Mouse (Mus musculus): ENCODE results near the gene Iqgap3. TPM values are rescaled to one million over a fixed set of nuclear protein-coding genes. Genes with fewer than 3 reads are reported as not detected.

Gene Iqgap3
- polyA plus RNA-seq, 1 experiment from 2014 or later, result 26.7 TPM

DNA sequence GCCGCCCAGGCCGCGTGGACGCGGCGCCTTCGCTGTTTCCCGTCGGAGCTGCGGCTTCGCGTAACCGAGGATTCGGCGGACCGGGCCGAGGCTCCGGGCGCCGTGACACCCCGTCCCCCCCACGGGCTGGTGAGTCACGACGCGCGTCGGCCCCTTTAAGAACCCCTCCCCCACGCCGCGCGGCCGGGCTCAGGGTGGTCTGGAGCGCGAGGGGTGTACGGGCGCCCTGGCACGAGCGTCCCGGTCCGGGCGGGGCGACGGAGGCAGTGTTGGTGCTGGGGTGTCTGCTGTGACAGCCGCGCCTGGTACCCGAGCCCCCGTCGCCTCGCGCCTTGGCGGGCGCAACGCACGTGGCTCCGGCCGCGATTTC is 60.8 kb downstream of the Iqgap3 start:
- DNase-seq (ENCODE audit: low spot score), result no peak
- no peaks in the 10 kb centered on the region for H3K9me3 ChIP-seq (replicated peaks)
- H3K27me3 ChIP-seq (ENCODE audit: low read depth, poor library complexity, severe bottlenecking), result 0 out of 2 replicates have a peak, but pooled peaks cover 3% of the 10 kb centered on the region
- H3K27ac ChIP-seq, result peak overlapping the region; percentile 94
- WGBS, result under 1% methylated on average over 57 of the region's 57 CpGs
- H3K36me3 ChIP-seq, result 0 out of 2 replicates have a peak, but pooled peaks cover 3% of the 10 kb centered on the region
- peaks cover 94% of the 10 kb centered on the region for H3K4me1 ChIP-seq
- peak overlapping the region; percentile 94 for H3K4me3 ChIP-seq

DNA sequence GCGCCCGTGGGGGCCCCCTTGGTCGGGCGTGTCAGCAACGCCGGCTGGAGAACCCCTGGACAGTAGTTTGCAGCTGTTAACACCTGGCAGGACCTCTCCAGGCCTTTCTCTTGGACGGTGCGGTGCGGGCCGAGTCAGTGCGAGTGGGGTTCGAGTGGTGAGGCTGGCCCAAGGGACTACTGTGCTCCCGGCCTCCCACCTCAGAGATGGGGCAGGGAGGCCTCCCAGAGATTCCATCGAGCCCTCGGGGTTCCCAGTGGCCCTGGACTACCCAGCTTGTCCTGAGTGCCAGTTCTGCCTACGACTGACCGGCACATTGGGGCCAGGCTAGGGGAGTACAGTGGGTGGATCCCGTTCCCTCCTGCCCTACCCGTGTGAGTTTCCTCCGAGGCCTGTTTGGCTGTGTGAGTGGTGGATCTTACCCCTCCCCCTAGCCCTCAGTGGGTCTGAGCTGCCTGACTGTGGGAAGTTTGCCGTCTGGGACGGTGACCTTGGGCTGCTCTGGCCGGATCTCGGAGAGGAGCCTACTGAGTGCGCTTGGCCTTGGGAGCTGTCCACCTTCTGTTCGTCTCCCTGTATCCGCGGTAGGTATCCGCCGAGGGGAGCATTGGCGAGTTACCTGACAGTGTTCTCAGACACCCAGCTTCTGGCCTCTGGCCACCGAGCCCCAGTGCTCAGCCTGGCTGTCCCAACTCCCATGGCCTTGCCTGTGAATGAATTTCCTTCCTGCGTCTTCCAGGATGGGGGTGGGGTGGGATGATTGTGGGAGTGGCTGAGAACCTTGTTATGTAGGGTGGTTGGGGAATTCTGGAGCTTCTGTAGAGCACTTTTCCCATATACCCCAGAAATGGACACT is 61.4 kb downstream of the Iqgap3 start:
- Histone ChIP-seq H3K36me3 (0 out of 2 replicates have a peak, but pooled peaks cover 3% of the 10 kb centered on the region), H3K9me3 (replicated peaks) (no peaks in the 10 kb centered on the region), H3K4me1 (peaks cover 94% of the 10 kb centered on the region), H3K27me3 (ENCODE audit: low read depth, poor library complexity, severe bottlenecking) (0 out of 2 replicates have a peak, but pooled peaks cover 3% of the 10 kb centered on the region), H3K27ac (peak overlapping the region; percentile 94), H3K4me3 (peak overlapping the region; percentile 94)
- 1% methylated on average over 33 of the region's 33 CpGs for WGBS
- DNase-seq (ENCODE audit: low spot score), result peak; percentile 62

DNA sequence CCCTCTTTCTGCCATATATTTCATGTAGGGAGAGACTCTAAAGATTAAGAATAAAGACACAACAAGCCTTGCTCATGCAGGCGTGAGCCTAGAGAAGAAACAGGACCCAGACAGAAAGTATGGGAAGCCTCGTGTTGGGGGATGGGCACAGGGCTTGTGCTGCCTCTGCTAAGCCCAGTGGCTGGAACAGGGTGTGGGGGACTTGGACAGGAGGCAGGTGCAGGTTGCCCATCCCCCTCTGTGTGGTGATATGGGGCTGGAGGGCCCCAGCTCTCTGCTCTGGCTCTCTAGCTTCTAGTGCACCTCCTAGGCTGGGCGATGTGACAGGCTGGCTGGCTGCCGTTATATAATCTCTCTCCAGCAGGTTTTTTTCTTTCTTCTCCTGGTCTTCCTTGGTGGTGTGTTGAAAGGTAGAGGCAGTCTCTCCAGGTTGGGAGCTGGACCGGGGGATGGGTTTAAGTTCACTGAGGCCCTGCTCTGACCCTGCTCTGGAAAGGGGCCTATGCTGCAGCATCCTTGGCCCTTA is 62.3 kb downstream of the Iqgap3 start:
- DNase-seq (ENCODE audit: low spot score), result peak; percentile 41
- H3K9me3 ChIP-seq (replicated peaks), result no peaks in the 10 kb centered on the region
- 0 out of 2 replicates have a peak, but pooled peaks cover 3% of the 10 kb centered on the region for H3K36me3 ChIP-seq
- peak overlapping the region; percentile 94 for H3K27ac ChIP-seq
- H3K4me1 ChIP-seq, result peaks cover 99% of the 10 kb centered on the region
- WGBS, result 31% methylated on average over 5 of the region's 5 CpGs
- peak overlapping the region; percentile 94 for H3K4me3 ChIP-seq
- H3K27me3 ChIP-seq (ENCODE audit: low read depth, poor library complexity, severe bottlenecking), result 0 out of 2 replicates have a peak, but pooled peaks cover 3% of the 10 kb centered on the region

DNA sequence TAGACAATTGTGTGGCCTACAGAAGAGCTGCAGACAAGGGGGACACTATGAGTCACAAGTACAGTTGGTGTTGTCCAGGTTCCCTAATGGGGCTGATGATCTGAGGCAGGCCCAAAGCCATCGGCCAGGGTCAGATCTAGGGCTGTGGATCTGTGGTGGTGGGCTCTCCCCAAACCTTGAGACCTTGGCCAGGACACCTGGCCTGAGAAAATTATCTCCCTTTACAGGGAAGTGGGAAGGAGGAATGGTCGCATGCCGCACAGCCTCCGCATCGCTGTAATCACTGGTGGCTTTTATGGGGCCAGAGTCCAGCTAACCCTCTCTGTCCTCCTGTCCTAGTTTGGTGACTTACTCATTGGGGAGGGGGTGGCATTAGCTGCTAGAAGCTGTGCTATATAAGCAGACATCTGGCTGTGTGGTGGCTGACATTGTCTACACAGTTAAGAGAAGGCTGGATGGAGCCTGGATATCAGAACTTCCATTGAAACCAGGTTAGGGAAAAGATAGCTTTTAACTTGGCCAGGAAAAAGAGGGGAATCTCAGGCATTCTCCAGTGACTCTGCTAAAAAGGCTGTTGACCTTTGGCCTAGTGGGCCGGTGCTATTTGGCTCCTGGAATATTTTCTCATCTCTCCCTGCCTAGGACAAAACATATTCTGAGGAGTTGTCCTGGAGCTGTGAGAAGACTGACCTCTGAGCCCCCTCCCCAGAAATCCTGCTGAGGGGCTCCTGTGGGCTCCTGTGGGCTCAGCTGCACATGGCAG is 63.1 kb downstream of the Iqgap3 start:
- WGBS, result 48% methylated on average over 6 of the region's 6 CpGs
- Histone ChIP-seq H3K27ac (peak overlapping the region; percentile 94), H3K4me1 (peaks cover 99% of the 10 kb centered on the region), H3K9me3 (replicated peaks) (no peaks in the 10 kb centered on the region), H3K27me3 (ENCODE audit: low read depth, poor library complexity, severe bottlenecking) (0 out of 2 replicates have a peak, but pooled peaks cover 3% of the 10 kb centered on the region), H3K36me3 (0 out of 2 replicates have a peak, but pooled peaks cover 3% of the 10 kb centered on the region), H3K4me3 (peak overlapping the region; percentile 94)
- no peak for DNase-seq (ENCODE audit: low spot score)

DNA sequence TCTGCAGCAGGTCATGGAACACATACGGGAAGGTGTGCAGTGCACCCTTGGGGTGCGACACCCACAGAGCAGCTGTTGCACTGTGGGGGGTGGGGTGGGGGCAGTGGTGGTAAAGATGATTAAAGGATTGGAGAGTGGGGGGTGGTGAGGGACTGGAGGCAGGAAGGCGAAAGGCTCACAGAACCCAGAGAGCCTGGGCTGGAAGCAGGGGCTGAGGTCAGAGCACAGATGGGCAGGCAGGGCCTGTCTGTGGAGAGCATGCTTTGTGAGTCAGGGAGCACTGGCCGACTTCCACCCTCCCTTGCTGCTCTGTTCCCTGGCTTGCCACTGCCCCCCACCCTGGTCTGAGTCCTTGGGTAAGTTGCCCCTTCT is 63.6 kb downstream of the Iqgap3 start:
- Histone ChIP-seq H3K36me3 (0 out of 2 replicates have a peak, but pooled peaks cover 3% of the 10 kb centered on the region), H3K4me1 (peaks cover 99% of the 10 kb centered on the region), H3K27me3 (ENCODE audit: low read depth, poor library complexity, severe bottlenecking) (no peaks in the 10 kb centered on the region), H3K9me3 (replicated peaks) (no peaks in the 10 kb centered on the region), H3K4me3 (peak overlapping the region; percentile 94), H3K27ac (peak overlapping the region; percentile 94)
- no peak for DNase-seq (ENCODE audit: low spot score)
- WGBS, result 34% methylated on average over 4 of the region's 4 CpGs

DNA sequence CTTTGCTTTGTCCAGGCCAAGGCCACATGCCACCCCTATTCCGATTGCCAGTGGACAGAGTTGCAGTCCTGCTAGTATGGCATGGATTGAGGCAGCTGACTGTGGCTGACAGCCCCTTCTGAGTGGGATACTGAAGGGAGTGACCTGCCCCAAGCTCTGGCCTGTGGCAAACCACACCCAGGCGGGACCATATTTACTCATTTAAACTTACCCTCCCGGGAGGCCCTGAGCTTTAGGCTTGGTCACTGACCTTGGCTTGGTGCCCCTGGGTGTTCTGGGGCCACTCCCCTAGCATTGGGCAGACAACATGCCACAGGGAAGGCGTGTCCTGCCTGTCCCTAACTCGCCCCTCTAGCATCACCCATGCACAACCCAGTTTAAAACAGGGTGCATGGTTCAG is 64.2 kb downstream of the Iqgap3 start:
- Histone ChIP-seq H3K4me1 (peaks cover 99% of the 10 kb centered on the region), H3K9me3 (replicated peaks) (no peaks in the 10 kb centered on the region), H3K27ac (peak overlapping the region; percentile 94), H3K36me3 (0 out of 2 replicates have a peak, but pooled peaks cover 3% of the 10 kb centered on the region), H3K4me3 (peak overlapping the region; percentile 94; the same call in 1 of the 2 replicates), H3K27me3 (ENCODE audit: low read depth, poor library complexity, severe bottlenecking) (no peaks in the 10 kb centered on the region)
- DNase-seq (ENCODE audit: low spot score), result no peak
- 71% methylated on average over 5 of the region's 5 CpGs for WGBS

DNA sequence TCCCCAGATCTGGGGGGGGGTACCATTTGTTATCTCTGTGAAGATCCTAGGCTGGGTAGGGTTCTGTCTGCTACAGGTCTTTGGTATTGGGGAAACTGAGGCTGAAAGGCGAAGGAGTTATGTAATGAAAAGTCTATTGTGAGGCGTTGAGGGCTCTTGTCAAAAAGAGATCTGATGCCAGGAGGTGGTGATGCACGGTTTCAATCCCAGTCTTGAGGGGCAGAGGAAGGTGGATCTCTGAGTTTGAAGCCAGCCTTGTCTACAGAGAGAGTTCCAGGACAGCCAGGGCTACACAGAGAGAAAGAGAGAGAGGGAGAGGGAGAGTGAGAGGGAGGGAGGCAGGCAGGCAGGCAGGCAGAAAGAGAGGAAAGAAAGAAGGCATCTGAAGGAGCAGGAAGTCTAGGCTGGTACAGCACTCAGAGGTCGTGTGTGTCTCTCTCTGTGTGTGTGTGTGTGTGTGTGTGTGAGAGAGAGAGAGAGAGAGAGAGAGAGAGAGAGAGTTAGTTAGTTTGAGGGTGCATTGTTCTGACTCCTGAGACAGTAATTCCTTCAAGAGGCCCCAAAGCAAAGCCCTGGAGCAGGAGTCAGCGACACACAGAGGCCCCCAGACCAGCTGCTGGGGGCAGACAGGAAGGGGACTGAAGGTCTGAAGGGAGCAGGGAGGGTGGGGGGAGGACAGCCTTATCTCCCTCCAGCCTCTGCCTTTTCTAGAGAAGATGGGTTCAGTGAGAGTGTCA is 64.8 kb downstream of the Iqgap3 start:
- 55% methylated on average over 5 of the region's 5 CpGs for WGBS
- H3K4me1 ChIP-seq, result peaks cover 99% of the 10 kb centered on the region
- H3K36me3 ChIP-seq, result 0 out of 2 replicates have a peak, but pooled peaks cover 3% of the 10 kb centered on the region
- H3K4me3 ChIP-seq, result no peak overlapping the region
- no peaks in the 10 kb centered on the region for H3K27me3 ChIP-seq (ENCODE audit: low read depth, poor library complexity, severe bottlenecking)
- DNase-seq (ENCODE audit: low spot score), result no peak
- H3K9me3 ChIP-seq (replicated peaks), result no peaks in the 10 kb centered on the region
- peak overlapping the region; percentile 94 for H3K27ac ChIP-seq

DNA sequence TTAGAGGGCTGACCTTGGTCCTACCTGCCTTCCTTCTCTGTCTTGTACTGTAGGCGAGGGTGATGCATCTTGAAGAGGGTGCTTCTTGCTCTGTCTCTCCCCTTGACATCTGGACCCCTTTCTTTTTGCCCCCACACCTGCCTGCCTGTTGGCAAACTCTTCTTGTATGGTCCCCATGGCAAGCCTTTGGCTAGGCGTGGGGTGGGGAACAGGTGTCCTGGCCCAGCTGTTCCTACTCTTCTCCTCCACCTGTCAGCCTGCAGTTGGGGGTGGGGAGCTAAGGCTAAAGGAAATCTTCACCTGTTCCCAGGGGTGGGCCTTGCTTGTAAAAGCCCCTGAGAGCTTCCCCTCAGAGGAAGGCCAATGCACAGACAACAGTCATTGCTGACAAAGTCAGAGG is 65.7 kb downstream of the Iqgap3 start:
- no peak overlapping the region for H3K4me3 ChIP-seq
- 0 out of 2 replicates have a peak, but pooled peaks cover 3% of the 10 kb centered on the region for H3K36me3 ChIP-seq
- peak overlapping the region; percentile 11; the same call in 1 of the 2 replicates for H3K27ac ChIP-seq
- DNase-seq (ENCODE audit: low spot score), result no peak
- H3K9me3 ChIP-seq (replicated peaks), result no peaks in the 10 kb centered on the region
- 76% methylated on average over 2 of the region's 2 CpGs for WGBS
- no peaks in the 10 kb centered on the region for H3K27me3 ChIP-seq (ENCODE audit: low read depth, poor library complexity, severe bottlenecking)
- peaks cover 99% of the 10 kb centered on the region for H3K4me1 ChIP-seq

DNA sequence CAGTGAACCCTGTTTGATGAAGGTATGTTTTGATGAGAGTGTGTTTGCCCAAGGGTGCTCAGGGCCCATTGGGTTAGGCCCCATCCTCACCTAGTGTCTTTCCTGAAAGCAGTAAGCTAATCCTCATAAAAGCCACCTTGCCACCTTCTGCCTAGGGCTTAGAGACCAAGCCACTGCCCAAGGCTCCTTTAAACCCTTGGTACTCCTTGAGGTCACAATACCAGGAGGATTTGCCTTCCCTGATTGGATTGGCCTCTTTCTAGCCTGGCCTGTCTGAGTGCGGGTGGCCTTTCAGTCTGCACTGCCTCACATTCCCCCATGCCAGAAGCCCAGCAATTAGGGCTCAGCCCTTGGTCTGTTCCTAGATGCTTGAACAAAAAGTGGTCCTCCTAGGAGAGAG is 66.1 kb downstream of the Iqgap3 start:
- Histone ChIP-seq H3K27me3 (ENCODE audit: low read depth, poor library complexity, severe bottlenecking) (no peaks in the 10 kb centered on the region), H3K4me3 (no peak overlapping the region), H3K9me3 (replicated peaks) (no peaks in the 10 kb centered on the region), H3K27ac (0 out of 2 replicates have a peak overlapping the region, but pooled peaks have one; percentile 11), H3K4me1 (peaks cover 95% of the 10 kb centered on the region), H3K36me3 (0 out of 2 replicates have a peak, but pooled peaks cover 3% of the 10 kb centered on the region)
- WGBS, result 84% methylated on average over 1 of the region's 1 CpGs
- DNase-seq (ENCODE audit: low spot score), result no peak

DNA sequence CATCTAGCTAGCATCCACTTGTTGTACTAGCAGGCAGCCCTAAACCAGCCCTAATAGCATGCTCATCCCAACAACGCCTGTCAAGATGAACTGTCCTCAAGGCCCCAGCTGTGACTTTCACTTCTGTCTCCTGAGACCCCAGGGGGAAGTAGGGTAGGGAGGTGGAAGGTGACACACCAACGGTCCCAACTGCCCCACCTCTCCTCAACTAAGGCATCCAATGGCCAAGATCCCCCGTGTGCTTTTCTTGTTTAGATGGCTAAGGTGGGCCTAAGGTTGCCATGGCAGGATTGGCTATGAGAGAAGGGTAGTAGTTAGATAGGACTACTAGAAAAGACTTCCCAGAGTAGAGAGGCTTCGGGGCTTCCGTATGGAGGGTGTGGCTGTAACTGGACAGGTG is 66.6 kb downstream of the Iqgap3 start:
- Histone ChIP-seq H3K4me3 (no peak overlapping the region), H3K27ac (no peak overlapping the region), H3K36me3 (0 out of 2 replicates have a peak, but pooled peaks cover 3% of the 10 kb centered on the region), H3K27me3 (ENCODE audit: low read depth, poor library complexity, severe bottlenecking) (no peaks in the 10 kb centered on the region), H3K4me1 (peaks cover 90% of the 10 kb centered on the region), H3K9me3 (replicated peaks) (no peaks in the 10 kb centered on the region)
- WGBS, result 88% methylated on average over 5 of the region's 5 CpGs
- DNase-seq (ENCODE audit: low spot score), result no peak

DNA sequence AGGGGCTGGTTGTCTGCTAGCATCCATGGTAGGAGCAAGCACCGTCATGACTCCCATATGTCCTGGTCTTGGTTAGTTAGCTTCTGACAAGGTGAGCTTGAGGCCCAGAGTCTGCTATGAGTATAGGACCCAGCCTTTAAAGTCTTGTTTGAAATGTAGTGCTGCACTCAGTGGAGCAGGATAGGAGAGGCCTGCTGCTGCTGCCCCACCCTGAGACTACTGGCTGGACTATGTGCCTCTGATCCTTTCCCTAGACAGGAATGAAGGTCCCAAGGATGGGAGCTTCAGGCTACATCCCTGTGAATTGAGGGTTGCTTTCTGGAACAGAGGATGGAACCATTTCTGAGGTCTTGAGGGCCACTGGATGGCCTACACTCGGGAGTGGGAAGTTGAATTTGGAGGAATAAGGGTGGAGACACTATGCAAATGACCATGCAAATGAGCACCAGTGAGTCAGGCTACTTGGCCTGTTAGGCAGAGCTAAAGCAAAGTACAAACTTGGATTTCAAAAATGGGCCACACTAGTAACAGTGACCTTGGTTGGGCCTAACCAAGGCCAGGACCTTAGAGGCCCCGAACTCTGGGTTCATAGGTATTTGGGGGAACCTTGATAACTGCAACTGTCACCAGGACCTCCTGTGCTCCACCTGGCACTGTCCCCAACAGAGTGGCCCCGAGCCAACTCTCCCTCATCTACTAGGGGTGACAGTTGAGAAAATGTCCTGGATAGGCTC is 67.2 kb downstream of the Iqgap3 start:
- no peak overlapping the region for H3K4me3 ChIP-seq
- 70% methylated on average over 4 of the region's 4 CpGs for WGBS
- H3K27ac ChIP-seq, result peak overlapping the region; percentile 54; the same call in 1 of the 2 replicates
- H3K36me3 ChIP-seq, result 0 out of 2 replicates have a peak, but pooled peaks cover 3% of the 10 kb centered on the region
- H3K27me3 ChIP-seq (ENCODE audit: low read depth, poor library complexity, severe bottlenecking), result no peaks in the 10 kb centered on the region
- peaks cover 84% of the 10 kb centered on the region for H3K4me1 ChIP-seq
- H3K9me3 ChIP-seq (replicated peaks), result no peaks in the 10 kb centered on the region
- no peak for DNase-seq (ENCODE audit: low spot score)
